Comparison of ENCODE assay signal across 20 mouse cellular contexts in the genomic region with DNA sequence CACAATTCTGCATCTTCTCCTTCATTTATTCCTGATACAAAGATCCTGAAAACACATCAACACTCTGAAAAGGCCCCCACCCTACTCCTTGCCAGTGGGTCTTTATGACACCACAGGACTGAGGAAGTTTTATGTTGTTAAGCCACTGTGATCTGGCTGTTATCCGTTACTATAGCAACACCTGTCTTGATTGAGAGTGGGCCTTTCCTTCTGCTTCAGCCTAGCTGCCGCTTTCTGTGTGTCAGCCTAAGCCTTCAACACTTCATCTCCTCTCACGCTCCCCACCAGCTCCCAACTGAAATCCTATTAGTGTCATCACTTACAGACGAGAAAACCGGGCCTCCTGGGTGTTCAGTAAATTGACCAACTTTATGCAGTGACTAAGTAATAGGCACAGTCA.
DNase-seq lines count a peak whose midpoint lies in the region; ATAC-seq and TF ChIP-seq lines count a peak whose summit lies in the region.
"Had no signal": no experiment of that assay in that cellular context is flagged by ENCODE, and none has a peak within 500 bp of the region (broad histone marks: within the 10 kb centered on the region; RNA-seq: fewer than 3 reads in every experiment).

No protein-coding gene starts in this region.

- ATAC-seq in forebrain, embryonic 15.5 days (replicated peaks): 0 out of 2 replicates have a peak, but pooled peaks have one; percentile 48
- ATAC-seq in midbrain, embryonic 13.5 days: peak; percentile 60; the same call in 1 of the 2 replicates
- ATAC-seq in midbrain, embryonic 11.5 days (ENCODE audit: low FRiP score): no peak
- ATAC-seq in midbrain, embryonic 16.5 days: peak; percentile 80
- ATAC-seq: intestine, embryonic 16.5 days had no signal

- no peak overlapping the region for H3K9ac ChIP-seq in forebrain, embryonic 15.5 days (replicated peaks)
- H3K9ac ChIP-seq in midbrain, embryonic 13.5 days (replicated peaks): no peak overlapping the region
- H3K9ac ChIP-seq in midbrain, embryonic 11.5 days (ENCODE audit: low read length): no peak overlapping the region
- H3K9ac ChIP-seq in midbrain, embryonic 16.5 days (ENCODE audit: low read depth, low read length): no peak overlapping the region
- H3K9ac ChIP-seq: heart, embryonic 13.5 days; kidney, embryonic 15.5 days had no signal

- no peaks in the 10 kb centered on the region for H3K9me3 ChIP-seq in forebrain, embryonic 15.5 days
- no peaks in the 10 kb centered on the region for H3K9me3 ChIP-seq in forebrain, embryonic 10.5 days
- no peaks in the 10 kb centered on the region for H3K9me3 ChIP-seq in midbrain, embryonic 13.5 days
- no peaks in the 10 kb centered on the region for H3K9me3 ChIP-seq in midbrain, embryonic 11.5 days (ENCODE audit: control insufficient read depth, low read length)
- no peaks in the 10 kb centered on the region for H3K9me3 ChIP-seq in midbrain, embryonic 16.5 days (replicated peaks; ENCODE audit: control insufficient read depth, low read length, poor library complexity, severe bottlenecking)
- H3K9me3 ChIP-seq: heart, embryonic 13.5 days; kidney, embryonic 15.5 days; limb, embryonic 10.5 days had no signal

- H3K4me1 ChIP-seq in forebrain, embryonic 15.5 days: 0 out of 2 replicates have a peak, but pooled peaks cover 3% of the 10 kb centered on the region
- peaks cover 21% of the 10 kb centered on the region for H3K4me1 ChIP-seq in forebrain, embryonic 10.5 days
- peaks cover 11% of the 10 kb centered on the region for H3K4me1 ChIP-seq in midbrain, embryonic 13.5 days (replicated peaks)
- H3K4me1 ChIP-seq in midbrain, embryonic 11.5 days (ENCODE audit: control insufficient read depth, insufficient read depth, low read length): 0 out of 2 replicates have a peak, but pooled peaks cover 3% of the 10 kb centered on the region
- peaks cover 16% of the 10 kb centered on the region for H3K4me1 ChIP-seq in midbrain, embryonic 16.5 days (ENCODE audit: control insufficient read depth, insufficient read depth, low read length)
- H3K4me1 ChIP-seq: heart, embryonic 13.5 days; kidney, embryonic 15.5 days; limb, embryonic 10.5 days had no signal

- no peaks in the 10 kb centered on the region for H3K27me3 ChIP-seq in forebrain, embryonic 15.5 days
- H3K27me3 ChIP-seq in forebrain, embryonic 10.5 days (ENCODE audit: poor library complexity, severe bottlenecking): no peaks in the 10 kb centered on the region
- H3K27me3 ChIP-seq in midbrain, embryonic 13.5 days: no peaks in the 10 kb centered on the region
- H3K27me3 ChIP-seq in midbrain, embryonic 11.5 days (ENCODE audit: control insufficient read depth, insufficient read depth, low read length): no peaks in the 10 kb centered on the region
- no peaks in the 10 kb centered on the region for H3K27me3 ChIP-seq in midbrain, embryonic 16.5 days (ENCODE audit: control insufficient read depth, insufficient read depth, low read depth, low read length)
- H3K27me3 ChIP-seq: heart, embryonic 13.5 days; kidney, embryonic 15.5 days had no signal

- WGBS in forebrain, embryonic 15.5 days: 26% methylated on average over 5 of the region's 5 CpGs
- 67% methylated on average over 5 of the region's 5 CpGs for WGBS in forebrain, embryonic 10.5 days
- WGBS in midbrain, embryonic 13.5 days: 24% methylated on average over 5 of the region's 5 CpGs
- WGBS in midbrain, embryonic 11.5 days: 40% methylated on average over 5 of the region's 5 CpGs
- 17% methylated on average over 5 of the region's 5 CpGs for WGBS in midbrain, embryonic 16.5 days

- DNase-seq in forebrain, embryonic 10.5 days (ENCODE audit: extremely low spot score, low spot score): no peak
- no peak for DNase-seq in midbrain, embryonic 11.5 days (ENCODE audit: low spot score, missing footprints)
- DNase-seq in brain, embryonic 14.5 days (ENCODE audit: low read depth): peak; percentile 78
- no peak for DNase-seq in urinary bladder, postnatal 14 days (ENCODE audit: low spot score)
- no peak for DNase-seq in adrenal gland, adult 8-10 months
- DNase-seq: adrenal gland, postnatal 36 days; cerebellum, postnatal 10 days; heart, postnatal 36 days; lung, adult 2 months; lung, postnatal 36 days; spleen, adult 18-20 months; thymus, adult 2 months had no signal

- TF ChIP-seq POLR2A in brain, embryonic 14.5 days (IDR thresholded peaks at IDR 0.05; ENCODE audit: borderline replicate concordance, extremely low read depth, insufficient read depth, insufficient read length, poor library complexity, severe bottlenecking): no peak

- no peak overlapping the region for H3K4me2 ChIP-seq in forebrain, embryonic 15.5 days (replicated peaks)
- no peak overlapping the region for H3K4me2 ChIP-seq in midbrain, embryonic 13.5 days (replicated peaks)
- H3K4me2 ChIP-seq in midbrain, embryonic 11.5 days: no peak overlapping the region
- H3K4me2 ChIP-seq in midbrain, embryonic 16.5 days (ENCODE audit: low read length): no peak overlapping the region
- H3K4me2 ChIP-seq: heart, embryonic 13.5 days; kidney, embryonic 15.5 days; liver, embryonic 11.5 days had no signal

- H3K4me3 ChIP-seq in forebrain, embryonic 15.5 days: no peak overlapping the region
- H3K4me3 ChIP-seq in forebrain, embryonic 10.5 days: no peak overlapping the region
- H3K4me3 ChIP-seq in midbrain, embryonic 13.5 days (replicated peaks): no peak overlapping the region
- H3K4me3 ChIP-seq in midbrain, embryonic 11.5 days (ENCODE audit: low read depth, low read length): no peak overlapping the region
- no peak overlapping the region for H3K4me3 ChIP-seq in midbrain, embryonic 16.5 days (ENCODE audit: low read depth, low read length)
- H3K4me3 ChIP-seq: heart, embryonic 13.5 days; kidney, embryonic 15.5 days; limb, embryonic 10.5 days had no signal

- no peaks in the 10 kb centered on the region for H3K36me3 ChIP-seq in forebrain, embryonic 15.5 days
- no peaks in the 10 kb centered on the region for H3K36me3 ChIP-seq in forebrain, embryonic 10.5 days (replicated peaks)
- H3K36me3 ChIP-seq in midbrain, embryonic 13.5 days: no peaks in the 10 kb centered on the region
- H3K36me3 ChIP-seq in midbrain, embryonic 11.5 days (ENCODE audit: control insufficient read depth, insufficient read depth, low read length): no peaks in the 10 kb centered on the region
- H3K36me3 ChIP-seq in midbrain, embryonic 16.5 days (ENCODE audit: control insufficient read depth, insufficient read depth, low read length): no peaks in the 10 kb centered on the region
- H3K36me3 ChIP-seq: heart, embryonic 13.5 days; kidney, embryonic 15.5 days; limb, embryonic 10.5 days had no signal

- no peak for TF ChIP-seq CTCF in brain, embryonic 14.5 days (IDR thresholded peaks at IDR 0.05; ENCODE audit: borderline replicate concordance, extremely low read depth, insufficient read depth, insufficient read length)

- no peak overlapping the region for H3K27ac ChIP-seq in forebrain, embryonic 15.5 days (replicated peaks)
- H3K27ac ChIP-seq in forebrain, embryonic 10.5 days: no peak overlapping the region
- H3K27ac ChIP-seq in midbrain, embryonic 13.5 days: peak overlapping the region; percentile 58; the same call in 1 of the 2 replicates
- H3K27ac ChIP-seq in midbrain, embryonic 11.5 days (ENCODE audit: low read depth, low read length): no peak overlapping the region
- H3K27ac ChIP-seq in midbrain, embryonic 16.5 days (ENCODE audit: low read length): peak overlapping the region; percentile 73
- H3K27ac ChIP-seq: heart, embryonic 13.5 days; kidney, embryonic 15.5 days; limb, embryonic 10.5 days had no signal

Comparison
In these comparisons a context has a peak if more than half of its experiments do, and no peak if none do; other contexts are left out.
1. H3K27ac ChIP-seq: peak in midbrain, embryonic 13.5 days (single experiment) and midbrain, embryonic 16.5 days (single experiment); none in forebrain, embryonic 15.5 days (single experiment), forebrain, embryonic 10.5 days (single experiment) and midbrain, embryonic 11.5 days (single experiment).